Mouse (Mus musculus): ENCODE results near the gene Sh3rf1.

DNA sequence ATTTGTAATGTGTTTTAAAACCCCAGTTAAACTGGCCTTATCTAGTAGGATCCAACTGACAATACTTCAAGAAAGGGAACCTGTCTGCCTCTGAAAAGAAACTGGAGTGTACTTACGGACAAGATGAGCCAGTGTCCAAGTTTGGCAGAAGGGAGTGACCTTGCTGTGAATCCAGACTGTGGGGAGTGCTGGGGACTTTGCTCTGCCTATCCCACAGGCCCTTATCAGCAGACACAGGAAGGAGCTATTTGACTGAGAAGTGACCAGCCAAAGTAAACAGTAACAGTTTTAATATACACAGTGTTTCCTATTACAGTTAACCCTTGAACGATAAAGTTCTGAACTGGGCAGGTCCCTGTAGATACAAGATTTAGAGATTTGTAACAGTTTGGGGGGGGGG is 173.5 kb downstream of the Sh3rf1 start:
- TF ChIP-seq POLR2A (IDR thresholded peaks at IDR 0.05; ENCODE audit: extremely low read depth, insufficient read depth, low read length) (no peak), CTCF (IDR thresholded peaks at IDR 0.05; ENCODE audit: extremely low read depth, insufficient read depth, low read length) (no peak)

All from cortical plate, adult 2 months (tissue).